ENCODE assay signal across 9 mouse cellular contexts in genomic region chr10:110760552-110760951, GRCm38 (mm10). TPM values are rescaled to one million over a fixed set of nuclear protein-coding genes. Genes with fewer than 3 reads are reported as not detected.
A peak's percentile ranks its signal among the peaks of the same experiment; 100 is the strongest.
DNase-seq lines count a peak whose midpoint lies in the region; ATAC-seq and TF ChIP-seq lines count a peak whose summit lies in the region.
"Not testable (repeated sequence)": the region's sequence is repeated elsewhere in the genome, so short reads cannot be mapped to it uniquely, and the experiment has no call there.
"Had no signal": no experiment of that assay in that cellular context is flagged by ENCODE, and none has a peak within 500 bp of the region (broad histone marks: within the 10 kb centered on the region; RNA-seq: fewer than 3 reads in every experiment).

No protein-coding gene starts in this region.

- WGBS in forebrain, embryonic 15.5 days, result 55% methylated on average over 7 of the region's 12 CpGs
- WGBS in hindbrain, embryonic 10.5 days, result 66% methylated on average over 8 of the region's 12 CpGs
- WGBS in kidney, embryonic 14.5 days, result 73% methylated on average over 7 of the region's 12 CpGs
- WGBS in liver, postnatal 0 days (ENCODE audit: insufficient replicate concordance), result 68% methylated on average over 7 of the region's 12 CpGs
- WGBS in midbrain, postnatal 0 days, result 38% methylated on average over 7 of the region's 12 CpGs

- H3K27me3 ChIP-seq in forebrain, embryonic 15.5 days; hindbrain, embryonic 10.5 days (ENCODE audit: insufficient read depth, poor library complexity, severe bottlenecking); kidney, embryonic 14.5 days (ENCODE audit: control insufficient read depth, insufficient read depth, low read length); liver, postnatal 0 days (ENCODE audit: insufficient read depth, low read length); midbrain, postnatal 0 days (ENCODE audit: insufficient read depth, low read length): not testable (repeated sequence)

- TF ChIP-seq CTCF in liver, postnatal 0 days (IDR thresholded peaks at IDR 0.05; ENCODE audit: low read depth), result peak; percentile 74
- TF ChIP-seq CTCF in midbrain, postnatal 0 days (IDR thresholded peaks at IDR 0.05), result peak; percentile 75

- not testable (repeated sequence) for H3K9me3 ChIP-seq in forebrain, embryonic 15.5 days; hindbrain, embryonic 10.5 days; kidney, embryonic 14.5 days (ENCODE audit: control insufficient read depth, low read length); liver, postnatal 0 days (ENCODE audit: low read length); midbrain, postnatal 0 days (ENCODE audit: low read length)

- TF ChIP-seq EP300 in liver, postnatal 0 days (IDR thresholded peaks at IDR 0.05; ENCODE audit: low read depth), result not testable (repeated sequence)

- H3K4me2 ChIP-seq in forebrain, embryonic 15.5 days (replicated peaks); kidney, embryonic 14.5 days (replicated peaks; ENCODE audit: low read depth, low read length); liver, postnatal 0 days (ENCODE audit: low read depth, low read length); midbrain, postnatal 0 days (ENCODE audit: low read depth, low read length, poor library complexity, severe bottlenecking): not testable (repeated sequence)

- not testable (repeated sequence) for H3K9ac ChIP-seq in forebrain, embryonic 15.5 days (replicated peaks); kidney, embryonic 14.5 days (ENCODE audit: low read depth, low read length); liver, postnatal 0 days (replicated peaks); midbrain, postnatal 0 days (replicated peaks; ENCODE audit: low read length, poor library complexity, severe bottlenecking)

- peak; percentile 82 for ATAC-seq in common myeloid progenitor, adult 5-6 weeks (replicated peaks; ENCODE audit: low read depth, poor library complexity, severe bottlenecking)
- ATAC-seq in forebrain, embryonic 15.5 days (replicated peaks), result peak; percentile 78
- ATAC-seq in kidney, embryonic 14.5 days (ENCODE audit: low FRiP score, low TSS enrichment), result peak; percentile 61; the same call in 1 of the 2 replicates
- peak; percentile 53 for ATAC-seq in liver, postnatal 0 days
- ATAC-seq in midbrain, postnatal 0 days (ENCODE audit: low FRiP score), result peak; percentile 69; the same call in 1 of the 2 replicates

- H3K4me3 ChIP-seq in forebrain, embryonic 15.5 days; hindbrain, embryonic 10.5 days; kidney, embryonic 14.5 days (ENCODE audit: low read length); liver, postnatal 0 days (ENCODE audit: low read depth, low read length); midbrain, postnatal 0 days (ENCODE audit: low read depth, low read length): not testable (repeated sequence)

- H3K27ac ChIP-seq in forebrain, embryonic 15.5 days (replicated peaks); hindbrain, embryonic 10.5 days; kidney, embryonic 14.5 days (ENCODE audit: low read depth, low read length); liver, postnatal 0 days (ENCODE audit: low read depth); midbrain, postnatal 0 days (ENCODE audit: low read depth, low read length): not testable (repeated sequence)

- H3K4me1 ChIP-seq in forebrain, embryonic 15.5 days; hindbrain, embryonic 10.5 days (replicated peaks); kidney, embryonic 14.5 days (ENCODE audit: control insufficient read depth, insufficient read depth, low read length); liver, postnatal 0 days (ENCODE audit: insufficient read depth); midbrain, postnatal 0 days (ENCODE audit: insufficient read depth, low read length): not testable (repeated sequence)

- peaks cover 41% of the 10 kb centered on the region for H3K36me3 ChIP-seq in forebrain, embryonic 15.5 days
- peaks cover 99% of the 10 kb centered on the region for H3K36me3 ChIP-seq in hindbrain, embryonic 10.5 days
- H3K36me3 ChIP-seq in kidney, embryonic 14.5 days (ENCODE audit: control insufficient read depth, insufficient read depth, low read length), result peaks cover 69% of the 10 kb centered on the region
- H3K36me3 ChIP-seq in liver, postnatal 0 days (replicated peaks; ENCODE audit: insufficient read depth, low read length), result peaks cover 45% of the 10 kb centered on the region
- not testable (repeated sequence) for H3K36me3 ChIP-seq in midbrain, postnatal 0 days (ENCODE audit: insufficient read depth, low read length)

- peak; percentile 59 for DNase-seq in MN1 (ENCODE audit: low spot score)
- DNase-seq in hindbrain, embryonic 10.5 days (ENCODE audit: low spot score), result peak; percentile 43
- not testable (repeated sequence) for DNase-seq in liver, postnatal 0 days
- DNase-seq in midbrain, postnatal 0 days (ENCODE audit: low spot score), result peak; percentile 78
- peak; percentile 35 for DNase-seq in thymus, postnatal 25 days

RNA-seq across cellular contexts. Expression of gene E2f7, which starts 15.3 kb away (rescaled TPM):
- 3.7 and 14.0 TPM in 2 replicates for total RNA-seq in common myeloid progenitor, adult 5-6 weeks (2017)
- 13.6 and 14.1 TPM in 2 replicates for polyA plus RNA-seq in forebrain, embryonic 15.5 days (2015; fragmentation: Nextera tagmentation; extraction: Ambion mirVana)
- polyA plus RNA-seq in hindbrain, embryonic 10.5 days (2016; fragmentation: Nextera tagmentation; extraction: Ambion mirVana), result 35.2 and 47.0 TPM in 2 replicates
- polyA plus RNA-seq in kidney, embryonic 14.5 days (2014; fragmentation: Nextera tagmentation; extraction: Ambion mirVana), result 23.6 and 32.4 TPM in 2 replicates
- polyA plus RNA-seq in liver, postnatal 0 days (2015; fragmentation: Nextera tagmentation; extraction: Ambion mirVana), result 5.0 and 7.1 TPM in 2 replicates
- 1.4 and 4.2 TPM in 2 replicates for total RNA-seq in midbrain, postnatal 0 days (2014; rRNA removed)
- polyA plus RNA-seq in midbrain, postnatal 0 days (2015; fragmentation: Nextera tagmentation; extraction: Ambion mirVana), result 2.0 and 2.3 TPM in 2 replicates
- total RNA-seq: monocyte, adult 5-6 weeks had no signal
